Mouse (Mus musculus): Measurements from ENCODE around the gene Fam155a.
"Not testable (repeated sequence)": the region's sequence is repeated elsewhere in the genome, so short reads cannot be mapped to it uniquely, and the experiment has no call there.

Gene Fam155a

DNA sequence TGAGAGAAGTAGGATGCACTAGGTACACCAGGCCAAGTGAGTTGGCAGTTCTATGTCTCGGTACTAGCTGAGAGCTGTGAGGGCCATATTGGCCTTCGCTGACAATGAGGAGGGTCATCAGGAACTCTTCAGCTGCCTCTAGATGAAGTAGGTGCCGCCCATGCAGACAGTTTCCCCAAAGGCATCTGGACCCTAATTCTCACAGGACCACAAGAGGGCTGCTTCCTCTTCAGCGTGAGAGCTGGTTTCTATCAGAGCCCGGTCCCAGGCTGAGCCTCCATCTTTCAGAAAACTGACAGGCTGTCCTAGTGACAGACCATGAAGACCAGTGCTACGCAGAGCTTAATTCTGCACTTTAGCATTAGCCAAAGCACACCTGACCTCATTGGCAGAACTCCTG, 364.8 kb downstream of the Fam155a start:
- no peak for DNase-seq (ENCODE audit: low read depth in 2 of 2, low spot score in 2 of 2)

DNA sequence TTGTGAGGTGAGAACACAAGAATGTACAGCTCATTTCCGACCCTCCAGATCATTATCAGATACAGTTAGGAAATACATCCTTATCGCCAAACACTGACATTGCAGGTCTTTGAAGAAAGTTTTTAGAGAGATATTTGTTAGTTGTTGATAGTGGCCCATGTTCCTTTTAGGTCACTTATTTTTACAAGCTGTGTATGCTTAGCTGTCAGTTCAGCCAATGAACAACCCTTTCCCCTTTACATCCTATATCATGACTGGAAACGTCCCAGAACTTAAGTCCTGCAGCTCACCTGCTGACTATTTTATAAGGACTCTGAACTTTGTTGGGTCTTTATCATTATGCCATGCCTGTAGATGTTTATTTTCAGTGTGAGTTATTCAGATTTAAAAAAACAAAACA, 366.3 kb downstream of the Fam155a start:
- no peak for DNase-seq (ENCODE audit: low read depth in 2 of 2, low spot score in 2 of 2)

DNA sequence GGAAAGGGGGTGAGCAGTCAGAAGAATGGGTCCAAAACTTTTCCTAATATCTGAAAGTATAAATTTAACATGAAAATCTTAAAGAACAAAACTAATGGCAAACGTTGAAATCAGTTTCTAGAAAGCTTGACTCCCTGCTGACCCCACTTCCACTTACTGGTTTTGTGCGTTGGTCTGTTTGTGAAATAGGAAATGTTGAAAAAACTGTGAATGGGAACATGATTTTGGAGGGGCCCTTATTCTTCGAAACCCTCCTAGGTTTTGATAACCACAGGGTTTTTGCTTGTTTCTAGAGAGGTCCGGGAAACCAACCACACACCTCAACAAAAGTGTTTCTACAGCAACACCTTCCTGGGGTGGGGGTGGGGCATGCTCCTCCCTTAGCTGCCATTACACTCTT, 368.6 kb downstream of the Fam155a start:
- DNase-seq (ENCODE audit: low read depth in 2 of 2, low spot score in 2 of 2) = no peak

GRCm38 (mm10) chr8:9398606-9399263, 372.2 kb downstream of the Fam155a start:
- no peak for DNase-seq (ENCODE audit: low read depth in 2 of 2, low spot score in 2 of 2)

DNA sequence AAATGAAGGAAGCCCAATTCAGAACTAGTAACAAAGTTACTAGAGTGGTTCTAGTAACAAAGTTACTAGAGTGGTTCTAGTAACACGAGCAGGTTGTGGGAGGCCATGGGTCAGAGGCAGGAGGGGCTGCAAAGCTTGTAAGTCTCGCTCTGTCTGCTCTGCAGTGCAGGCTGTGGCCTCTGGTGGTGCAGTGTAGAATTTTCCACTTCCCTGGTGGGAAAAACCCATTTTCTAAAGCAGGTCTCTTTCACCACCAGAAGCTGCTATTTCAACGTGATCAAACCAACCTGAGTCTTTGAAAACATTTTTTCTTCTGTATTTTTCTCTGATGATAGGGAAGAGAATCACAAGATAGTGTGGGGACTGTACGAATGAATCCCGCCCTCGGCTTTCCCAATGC, 372.9 kb downstream of the Fam155a start:
- no peak for DNase-seq (ENCODE audit: low read depth in 2 of 2, low spot score in 2 of 2)

DNA sequence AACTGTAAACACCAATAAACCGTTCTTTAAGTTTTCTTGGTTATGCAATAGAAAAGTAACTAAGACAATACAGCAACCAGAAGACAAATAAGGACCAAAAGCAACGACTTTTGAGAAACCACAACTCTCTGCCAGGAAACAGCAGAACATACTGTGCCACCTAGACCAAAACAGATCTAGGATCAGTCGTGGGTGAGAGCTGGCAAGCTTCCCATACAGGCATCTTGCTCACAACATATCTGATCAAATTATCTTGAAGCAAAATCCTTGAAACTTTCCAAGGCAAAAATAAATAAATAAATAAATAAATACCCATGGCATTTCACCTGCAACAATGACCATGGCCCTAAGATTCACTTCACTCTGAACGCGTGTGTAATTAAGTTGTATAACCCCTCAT, 376.3 kb downstream of the Fam155a start:
- no peak for DNase-seq (ENCODE audit: low read depth in 2 of 2, low spot score in 2 of 2)

DNA sequence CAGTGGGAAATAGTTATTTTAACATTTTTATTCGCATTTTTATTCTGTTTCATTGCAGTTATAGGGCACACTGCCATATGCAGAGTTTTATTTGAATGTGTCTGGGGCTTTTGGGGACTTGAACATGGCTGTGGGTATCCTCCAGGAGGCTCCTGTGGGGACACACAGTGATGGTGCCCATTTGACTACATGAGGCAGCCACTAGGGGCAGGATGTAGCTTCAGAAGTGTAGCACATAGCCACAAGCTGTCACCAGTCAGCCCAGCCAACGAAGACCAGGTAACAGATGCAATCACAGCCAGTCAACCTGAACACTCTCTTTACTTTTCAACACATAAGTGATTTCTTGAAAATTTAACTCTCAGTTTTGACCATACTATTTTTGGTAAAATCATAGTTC, 377.7 kb downstream of the Fam155a start:
- no peak for DNase-seq (ENCODE audit: low read depth in 2 of 2, low spot score in 2 of 2)

GRCm38 (mm10) chr8:9390229-9390628, 380.7 kb downstream of the Fam155a start:
- not testable (repeated sequence) for DNase-seq (ENCODE audit: low read depth in 2 of 2, low spot score in 2 of 2)

DNA sequence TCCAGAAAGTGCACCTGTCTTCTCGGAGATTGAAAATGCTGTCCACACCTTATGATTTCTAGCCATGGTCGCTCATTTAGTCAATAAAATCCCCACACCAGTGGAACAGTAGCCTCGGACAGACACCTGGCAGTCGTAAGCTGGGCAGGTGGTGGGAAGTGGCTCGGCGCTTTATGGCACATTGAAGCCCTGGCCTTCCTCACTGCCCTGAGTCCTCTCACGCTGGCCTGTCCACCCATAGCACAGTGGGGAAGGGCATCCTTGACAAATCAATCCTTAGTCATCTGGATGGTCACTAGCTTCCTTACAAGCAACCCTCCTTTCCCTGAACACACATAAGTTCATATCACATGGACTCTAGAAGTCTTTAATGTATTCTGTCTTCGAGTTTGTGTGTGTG, 401.8 kb downstream of the Fam155a start:
- no peak for DNase-seq (ENCODE audit: low read depth in 2 of 2, low spot score in 2 of 2)

- no peak for DNase-seq (ENCODE audit: low read depth in 2 of 2, low spot score in 2 of 2)
Measured at GRCm38 (mm10) chr8:9367721-9368120, 403.2 kb downstream of the Fam155a start.

- no peak for DNase-seq (ENCODE audit: low read depth in 2 of 2, low spot score in 2 of 2)
Measured at GRCm38 (mm10) chr8:9365381-9365780, 405.6 kb downstream of the Fam155a start.

GRCm38 (mm10) chr8:9348523-9349135, 422.3 kb downstream of the Fam155a start:
- DNase-seq (ENCODE audit: low read depth in 2 of 2, low spot score in 2 of 2) = no peak

GRCm38 (mm10) chr8:9347163-9347562, 423.8 kb downstream of the Fam155a start:
- DNase-seq (ENCODE audit: low read depth in 2 of 2, low spot score in 2 of 2) = no peak

DNA sequence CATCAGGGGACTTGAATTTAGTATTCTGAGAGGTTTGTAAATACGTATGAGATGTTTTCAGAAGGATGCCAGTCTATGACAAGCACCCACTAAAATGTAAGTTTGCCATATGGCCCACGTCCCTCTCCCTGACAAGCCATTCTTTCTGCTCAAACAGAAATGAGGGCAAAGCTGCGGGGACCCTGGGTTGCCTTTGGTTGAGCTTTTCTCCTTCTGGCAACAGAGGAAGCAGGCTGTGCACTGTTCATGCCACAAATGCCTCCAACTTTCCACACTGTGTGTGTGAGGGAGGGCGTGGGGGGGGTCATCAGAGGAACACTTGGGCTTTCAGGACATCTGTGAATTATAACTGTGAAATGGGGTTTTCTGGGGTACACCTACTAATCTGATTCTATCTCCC, 426.8 kb downstream of the Fam155a start:
- DNase-seq (ENCODE audit: low read depth in 2 of 2, low spot score in 2 of 2) = no peak

- DNase-seq (ENCODE audit: low read depth in 2 of 2, low spot score in 2 of 2) = no peak
Measured at GRCm38 (mm10) chr8:9342998-9343397, 428.0 kb downstream of the Fam155a start.

DNA sequence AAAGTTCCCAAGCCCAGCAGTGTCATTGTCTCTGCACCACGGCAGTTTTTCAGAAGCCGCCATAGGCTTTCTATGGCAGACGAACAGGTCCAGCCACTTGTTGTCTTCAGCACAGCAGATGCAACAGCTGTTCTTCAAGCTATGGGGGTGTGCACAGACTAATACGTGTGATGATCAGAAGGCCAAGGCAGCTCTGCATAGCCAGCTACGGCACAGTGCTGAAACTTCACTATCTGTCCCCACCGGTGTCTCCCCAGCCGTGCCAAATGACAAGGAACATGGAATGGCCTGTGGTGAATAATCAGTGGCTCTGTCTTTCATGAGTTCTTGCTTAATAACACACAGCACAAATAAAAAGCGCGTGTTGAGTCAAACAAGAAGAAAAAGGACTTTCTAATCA, 428.4 kb downstream of the Fam155a start:
- no peak for DNase-seq (ENCODE audit: low read depth in 2 of 2, low spot score in 2 of 2)

GRCm38 (mm10) chr8:9337905-9338304, 433.1 kb downstream of the Fam155a start:
- DNase-seq (ENCODE audit: low read depth in 2 of 2, low spot score in 2 of 2) = no peak

- DNase-seq (ENCODE audit: low read depth in 2 of 2, low spot score in 2 of 2) = no peak
Measured at GRCm38 (mm10) chr8:9335933-9336303, 435.0 kb downstream of the Fam155a start.

GRCm38 (mm10) chr8:9335285-9335932, 435.6 kb downstream of the Fam155a start:
- no peak for DNase-seq (ENCODE audit: low read depth in 2 of 2, low spot score in 2 of 2)

- DNase-seq (ENCODE audit: low read depth in 2 of 2, low spot score in 2 of 2) = no peak
Measured at GRCm38 (mm10) chr8:9332766-9333165, 438.2 kb downstream of the Fam155a start.

- no peak for DNase-seq (ENCODE audit: low read depth in 2 of 2, low spot score in 2 of 2)
Measured at GRCm38 (mm10) chr8:9309456-9309855, 461.5 kb downstream of the Fam155a start.

- no peak for DNase-seq (ENCODE audit: low read depth in 2 of 2, low spot score in 2 of 2)
Measured at GRCm38 (mm10) chr8:9303526-9304135, 467.3 kb downstream of the Fam155a start.
